Mouse (Mus musculus) erythroblast, embryonic 14.5 days (primary cell): Measurements from ENCODE around the gene Pik3r5.

ENCODE experiments used
- GATA1 ChIP-seq: IDR thresholded peaks from 2 replicates; pipeline ENCODE4 v1.6.1; 2012; ENCODE audit warnings: low read length, inconsistent platforms, mixed read lengths
- TAL1 ChIP-seq: IDR thresholded peaks from 3 replicates; pipeline ENCODE4 v1.6.1; 2012; ENCODE audit warnings: low read length, inconsistent platforms, mixed read lengths

DNA sequence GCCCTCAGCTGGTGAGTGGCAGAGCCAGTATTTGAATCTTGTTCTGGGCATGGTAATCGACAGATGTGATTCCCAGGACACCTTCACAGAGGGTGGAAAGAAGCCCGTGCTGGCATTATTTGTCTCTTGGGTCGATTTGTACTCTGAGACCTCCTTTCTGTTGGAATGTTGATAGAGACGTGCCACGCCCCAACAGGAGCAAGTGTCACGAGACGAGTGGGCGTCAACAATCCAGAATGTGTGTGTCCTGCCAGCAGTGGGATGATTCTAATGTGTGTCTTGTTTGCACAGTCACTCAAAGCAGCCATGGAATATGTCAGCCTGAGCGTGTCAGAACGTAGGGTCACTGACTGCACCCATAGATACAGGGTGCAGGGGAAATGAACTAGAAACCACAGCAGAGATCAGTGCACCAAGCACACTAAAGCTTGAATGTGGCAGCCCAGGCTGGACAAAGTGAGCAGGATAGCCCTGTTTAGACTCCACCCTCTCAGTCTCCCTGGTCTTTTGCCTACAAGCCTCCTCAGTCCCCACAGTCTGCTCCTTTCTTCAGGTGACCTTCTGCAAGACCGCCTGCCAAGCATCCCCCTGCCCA lies 100.1 kb downstream of the Pik3r5 start:
- no peak for TF ChIP-seq TAL1
- no peak for TF ChIP-seq GATA1
